Mouse (Mus musculus) urinary bladder, adult 2 months (tissue): ENCODE data around the gene Hsd3b6. TPM values are rescaled to one million over a fixed set of nuclear protein-coding genes. Genes with fewer than 3 reads are reported as not detected.
"Not testable (repeated sequence)": the region's sequence is repeated elsewhere in the genome, so short reads cannot be mapped to it uniquely, and the experiment has no call there.

ENCODE experiments used
- DNase-seq: peaks from one replicate; pipeline ENCODE4 v3.0.0; 2022; ENCODE audit warnings: low spot score
- polyA plus RNA-seq: library from polyadenylated mRNA; depleted of rRNA; stranded (reverse); fragments of >200 nt; gene quantifications from 2 replicates; pipeline ENCODE4 v1.2.3, GENCODE M21; 2012; rRNA removed

Hsd3b6 gene
- polyA plus RNA-seq: not detected in 2 replicates

DNA sequence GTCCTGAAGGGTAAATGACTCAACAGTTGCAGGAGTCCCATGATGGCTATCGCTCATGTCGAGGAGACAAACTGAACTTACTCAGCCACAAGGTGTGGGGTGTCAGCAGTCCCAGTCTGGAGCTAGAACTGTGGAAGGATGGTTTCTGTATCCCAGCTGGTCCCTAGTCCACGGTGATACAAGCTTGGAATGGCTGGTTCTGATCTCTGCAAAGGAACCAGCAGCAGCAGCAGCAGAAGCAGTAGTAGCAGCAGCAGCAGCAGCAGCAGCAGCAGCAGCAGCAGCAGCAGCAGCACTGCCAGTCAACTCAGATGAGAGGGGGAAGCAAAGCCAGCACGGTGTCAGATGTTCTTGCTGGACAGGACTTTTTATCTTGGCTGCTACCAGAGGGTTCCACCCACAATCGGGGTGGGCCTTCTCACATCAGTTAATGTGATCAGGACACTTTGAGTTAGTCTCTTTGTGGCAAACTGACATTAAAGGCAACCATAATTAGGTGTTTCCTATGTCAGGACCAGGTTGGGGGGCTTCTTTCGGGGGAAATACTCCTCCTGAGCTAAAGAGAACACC, at the start of gene Hsd3b6:
Gene Hsd3b6 (minus strand): TSS at position 343 of the 570 bp plus-strand sequence.
- no peak for DNase-seq

DNA sequence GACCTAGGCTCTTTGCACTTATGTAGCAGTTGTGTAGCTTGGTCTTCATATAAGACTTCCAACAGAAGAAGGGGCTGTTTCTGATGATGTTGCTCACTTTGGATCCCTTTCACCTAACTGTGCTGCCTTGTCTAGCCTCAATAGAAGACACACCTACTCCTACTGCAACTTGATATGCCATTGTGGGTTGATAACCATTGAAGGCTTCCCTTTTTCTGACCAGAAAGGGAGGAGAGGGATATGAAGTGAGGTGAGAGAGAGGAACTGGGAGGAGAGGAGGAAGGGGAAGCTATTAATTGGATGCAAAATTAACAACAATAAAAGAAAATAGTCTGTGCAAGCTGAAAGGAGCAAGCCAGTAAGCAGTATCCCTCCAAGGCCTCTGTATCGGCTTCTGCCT, 48.6 kb upstream of the Hsd3b6 start:
- DNase-seq: no peak

DNA sequence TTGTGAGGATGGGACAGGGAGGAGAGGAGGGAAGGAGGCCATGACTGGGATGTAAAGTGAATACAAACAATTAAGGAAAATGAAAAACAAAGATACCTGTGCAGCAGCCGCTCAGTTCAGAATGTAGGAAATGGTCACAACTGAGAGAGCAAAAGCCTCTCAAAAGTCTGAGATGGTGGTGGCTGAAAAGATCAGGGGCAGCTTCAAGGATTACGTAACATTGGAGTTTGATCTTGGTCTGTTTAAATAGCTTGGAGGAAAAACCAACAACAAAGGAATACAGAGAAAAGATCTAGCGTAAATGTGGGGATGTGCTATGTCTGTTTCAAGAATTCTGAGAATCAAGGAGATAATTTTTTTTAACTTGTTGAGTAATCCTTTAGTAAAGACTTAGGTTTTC, 45.3 kb upstream of the Hsd3b6 start, which contains the start of gene Hsd3b1:
Gene Hsd3b1 (minus strand): TSS at position 219 of the 400 bp plus-strand sequence.
- no peak for DNase-seq

DNA sequence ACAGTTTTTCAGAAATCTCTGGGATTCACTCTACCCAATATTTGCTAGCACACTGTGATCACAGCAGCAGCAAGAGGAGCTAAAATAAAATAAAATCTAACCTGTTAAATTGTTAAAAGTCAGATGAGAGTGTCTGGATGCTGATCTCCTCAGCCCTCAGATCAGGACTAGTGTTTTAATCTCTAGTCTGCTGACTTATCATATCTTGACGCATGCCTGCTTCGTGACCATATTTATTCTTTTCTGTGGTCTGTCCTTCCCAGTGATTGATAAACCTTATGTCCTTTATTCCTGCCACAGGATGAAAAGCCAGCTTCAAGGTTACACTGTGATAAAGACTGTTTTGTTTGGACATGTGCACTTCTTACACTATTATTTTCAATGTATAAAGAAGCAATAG, 43.8 kb upstream of the Hsd3b6 start:
- DNase-seq: no peak

DNA sequence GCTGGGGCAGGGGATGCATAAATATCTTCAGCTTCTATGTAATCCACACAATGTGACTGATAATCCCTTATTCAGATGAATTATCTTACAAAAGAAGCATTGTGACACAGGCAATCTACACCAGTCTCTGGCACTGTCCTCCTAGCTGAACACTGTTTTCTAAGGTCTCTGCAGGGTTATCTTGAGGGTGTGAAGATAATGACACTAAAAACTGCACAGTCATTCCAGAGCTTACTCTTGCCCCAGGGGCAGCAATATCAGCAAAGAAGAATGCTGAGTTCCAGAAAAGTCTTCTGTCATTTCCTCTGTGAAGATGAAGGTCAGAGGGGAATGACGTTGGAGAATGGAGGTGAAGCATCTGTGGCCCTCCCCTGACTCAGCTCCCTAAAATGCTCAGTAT, 42.6 kb upstream of the Hsd3b6 start:
- no peak for DNase-seq

DNA sequence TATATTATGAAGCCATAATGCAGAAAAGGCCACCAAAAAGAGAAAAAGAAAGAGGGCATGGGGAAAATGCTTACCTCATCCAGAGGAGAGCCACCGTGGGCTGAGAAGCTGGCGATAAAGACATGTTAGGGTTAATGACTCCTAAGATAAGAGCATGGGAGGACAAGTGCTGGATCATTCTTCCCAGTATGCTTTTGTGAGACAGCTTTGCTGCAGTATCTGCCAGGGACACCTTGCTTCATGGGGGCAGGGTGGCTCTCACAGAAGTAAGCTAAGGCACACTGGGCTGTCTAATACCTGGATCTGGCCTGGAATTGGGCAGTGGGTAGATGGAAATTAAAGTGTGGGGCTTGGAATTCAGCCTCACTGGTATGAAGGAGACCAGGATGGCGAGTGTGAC, 40.9 kb upstream of the Hsd3b6 start:
- DNase-seq: no peak

DNA sequence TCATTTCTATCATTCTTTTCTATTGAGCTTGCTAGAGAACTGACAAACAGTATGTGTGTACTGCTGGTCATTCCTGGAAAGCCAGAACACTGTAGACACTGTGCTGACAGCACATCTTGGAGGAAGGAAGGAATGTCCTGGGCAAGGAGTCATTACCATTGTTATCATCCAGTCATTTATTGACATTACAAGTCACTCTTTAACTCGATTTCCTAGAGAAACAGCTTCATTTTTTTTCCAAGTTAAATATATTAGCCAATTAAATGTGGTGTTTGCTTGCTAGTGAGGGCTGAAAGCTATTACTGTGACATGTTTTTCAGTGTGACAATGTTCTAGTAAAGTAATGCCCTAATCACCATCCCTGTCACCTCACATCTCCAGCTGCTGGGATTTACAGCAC, 39.4 kb upstream of the Hsd3b6 start:
- no peak for DNase-seq

DNA sequence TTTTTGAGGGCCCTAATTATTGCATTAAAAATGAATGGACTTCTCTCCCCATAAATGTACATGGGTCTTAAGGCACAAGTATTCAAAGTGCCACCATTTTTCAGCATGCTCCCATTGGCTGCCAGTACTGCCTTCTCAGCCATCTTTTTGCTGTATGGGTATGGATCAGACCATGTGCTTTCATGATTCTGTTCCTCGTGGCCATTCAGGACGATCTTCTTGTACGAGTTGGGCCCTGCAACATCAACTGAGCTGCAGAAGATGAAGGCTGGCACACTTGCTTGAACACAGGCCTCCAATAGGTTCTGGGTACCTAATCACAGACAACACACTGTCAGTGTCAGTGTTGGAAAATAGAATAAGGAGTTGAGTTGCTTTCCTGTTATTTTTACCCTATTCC, 38.8 kb upstream of the Hsd3b6 start:
- DNase-seq: no peak

DNA sequence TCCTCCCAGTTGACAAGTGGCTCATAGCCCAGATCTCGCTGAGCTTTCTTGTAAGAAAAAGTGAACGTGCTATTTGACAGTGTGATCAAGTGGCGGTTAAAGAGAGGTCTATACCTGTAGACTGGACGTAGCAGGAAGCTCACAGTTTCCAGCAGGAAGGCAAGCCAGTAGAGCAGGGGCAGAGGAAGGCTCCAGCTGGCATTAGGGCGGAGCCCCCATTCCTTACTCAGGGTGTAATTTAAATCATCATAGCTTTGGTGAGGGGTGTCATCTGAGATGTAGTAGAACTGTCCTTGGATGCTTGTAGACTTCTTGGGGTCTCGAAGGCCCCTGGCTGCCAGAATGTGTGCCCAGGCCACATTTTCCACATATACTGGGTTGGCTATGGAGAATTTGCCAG, 38.4 kb upstream of the Hsd3b6 start:
- DNase-seq: no peak

DNA sequence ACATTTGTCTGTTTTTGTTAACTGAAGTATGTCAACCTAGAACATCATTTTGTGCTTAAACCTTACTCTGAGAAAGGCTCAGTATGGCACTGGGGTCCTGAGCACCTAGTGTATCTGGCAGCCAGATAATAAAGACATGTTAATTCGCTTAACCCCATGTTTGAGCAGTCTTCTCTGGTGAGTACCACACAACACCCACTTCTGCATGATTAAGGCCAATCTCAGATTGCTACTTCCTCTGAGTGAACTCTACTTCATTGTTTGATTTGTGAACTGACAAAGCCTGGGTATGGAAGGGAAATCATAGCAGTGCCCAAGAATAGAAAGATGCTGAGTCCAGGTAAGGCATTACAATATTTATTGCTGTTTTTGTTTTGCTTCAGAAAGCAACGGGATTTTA, 37.6 kb upstream of the Hsd3b6 start:
- DNase-seq: no peak

DNA sequence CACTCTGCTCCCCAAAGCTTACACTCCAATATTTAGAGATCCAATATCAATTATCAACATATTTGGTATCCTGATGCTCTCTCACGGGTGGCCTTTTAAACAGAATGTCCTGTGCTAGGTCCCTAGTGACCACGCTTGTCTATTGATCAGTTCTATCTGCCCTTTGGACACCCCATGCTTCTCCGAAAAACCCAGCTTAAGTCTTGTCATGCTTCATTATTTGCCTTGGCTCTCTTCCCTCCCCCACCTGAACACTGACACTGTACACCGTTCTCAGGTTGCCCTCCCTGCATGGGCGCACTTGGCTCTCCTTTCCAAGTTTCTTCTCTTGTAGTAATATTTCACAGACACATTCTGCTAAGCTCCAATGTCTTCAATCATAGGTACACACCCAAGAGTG, 36.0 kb upstream of the Hsd3b6 start:
- DNase-seq: no peak

DNA sequence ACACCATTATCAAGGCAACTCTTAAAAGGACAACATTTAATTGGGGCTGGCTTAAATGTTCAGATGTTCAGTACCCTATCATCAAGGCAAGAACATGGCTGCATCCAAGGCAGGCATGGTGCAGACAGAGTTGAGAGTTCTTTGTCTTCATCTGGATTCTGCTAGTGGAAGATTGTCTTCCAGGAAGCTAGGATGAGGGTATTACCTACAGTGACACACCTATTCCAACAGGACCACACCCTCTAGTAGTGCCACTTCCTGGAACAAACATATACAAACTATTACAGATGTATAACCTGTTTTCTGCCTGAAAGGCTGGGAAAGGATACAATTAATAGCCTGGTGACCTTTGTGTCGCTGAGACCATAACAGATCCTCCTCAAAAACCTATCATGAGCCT, 34.7 kb upstream of the Hsd3b6 start:
- no peak for DNase-seq

DNA sequence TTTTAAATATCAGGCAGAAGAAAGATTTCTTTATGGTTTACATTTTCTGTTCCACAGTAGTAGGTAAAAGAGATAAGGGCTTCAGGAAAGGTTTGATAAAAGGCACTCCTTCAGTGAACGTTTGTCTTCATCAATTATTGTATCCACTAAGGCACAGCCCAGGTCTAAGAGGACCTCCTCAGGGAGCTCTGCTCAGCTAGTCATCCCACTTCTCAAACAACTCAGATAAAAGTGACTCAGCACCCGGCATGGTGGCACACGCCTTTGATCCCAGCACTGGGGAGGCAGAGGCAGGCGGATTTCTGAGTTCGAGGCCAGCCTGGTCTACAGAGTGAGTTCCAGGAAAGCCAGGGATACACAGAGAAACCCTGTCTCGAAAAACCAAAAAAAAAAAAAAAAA, 1.6 kb downstream of the Hsd3b6 start:
- not testable (repeated sequence) for DNase-seq

DNA sequence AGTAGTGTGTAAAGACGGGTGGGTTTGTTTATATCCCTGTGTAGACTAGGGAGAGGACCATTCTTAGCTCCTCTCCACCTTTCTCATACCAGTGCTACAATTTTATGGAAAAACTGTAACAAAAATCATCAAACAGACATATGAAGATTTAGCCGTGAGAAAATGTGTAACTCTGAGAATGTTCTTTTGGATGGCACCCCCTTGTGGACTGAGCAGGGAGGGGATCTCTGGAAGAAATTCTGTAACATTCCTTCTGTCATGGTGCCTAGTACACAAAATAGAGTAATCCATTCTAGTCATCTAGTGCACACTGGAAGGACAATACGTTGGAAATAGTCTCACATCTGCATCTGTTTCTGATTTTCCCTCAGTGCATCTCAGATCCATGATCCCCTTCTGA, 9.2 kb downstream of the Hsd3b6 start:
- not testable (repeated sequence) for DNase-seq

DNA sequence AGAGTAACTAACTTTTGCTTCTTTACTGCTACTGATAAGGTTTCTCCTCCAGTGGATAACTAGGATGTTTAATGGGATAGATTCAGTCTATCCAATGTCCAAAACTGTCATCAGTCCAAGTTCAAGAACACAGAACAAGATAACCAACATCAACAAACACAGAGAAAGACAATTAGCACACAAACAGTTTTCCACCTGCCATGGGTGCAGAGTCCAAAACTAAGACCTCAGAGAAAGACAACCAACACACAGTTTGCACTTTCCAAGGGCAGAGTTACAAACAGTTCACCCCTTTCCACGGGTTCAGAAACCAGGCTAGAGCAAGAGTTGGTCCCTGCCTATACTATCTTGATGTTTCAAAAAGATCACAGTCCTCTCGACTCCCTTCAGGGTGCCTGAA, 27.7 kb downstream of the Hsd3b6 start:
- DNase-seq: no peak

DNA sequence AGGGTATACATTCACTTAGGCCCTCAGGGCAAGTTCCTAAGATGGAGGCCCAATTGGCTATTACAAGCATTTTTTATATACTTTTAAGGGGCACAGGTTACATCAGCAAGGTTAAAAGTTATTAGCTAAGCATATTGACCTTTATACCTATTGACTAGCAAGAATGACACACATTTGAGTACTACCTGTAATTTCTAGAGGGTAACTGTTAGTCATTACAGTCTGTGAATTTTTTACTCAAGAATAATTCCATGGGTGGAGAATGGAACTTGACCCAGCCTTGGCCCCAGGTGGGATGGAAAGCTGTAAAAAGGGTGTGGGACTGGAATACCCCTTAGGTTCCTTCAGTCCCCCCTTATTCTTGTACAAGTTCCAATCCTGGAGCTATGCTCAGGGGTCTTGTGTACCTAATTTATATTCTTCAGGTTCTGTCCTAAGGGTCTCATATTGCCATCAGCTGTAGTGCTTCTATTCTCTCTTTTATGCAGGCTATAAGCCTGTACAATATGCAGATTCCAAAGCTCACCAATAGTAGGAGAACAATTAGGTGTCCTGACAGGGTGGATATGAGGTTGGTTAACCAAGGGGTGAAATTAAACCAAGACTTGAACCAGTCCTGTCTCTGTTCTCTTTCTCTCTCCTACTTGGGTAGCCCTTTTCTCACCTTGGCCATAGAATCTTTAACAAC, 31.9 kb downstream of the Hsd3b6 start:
- DNase-seq: no peak

DNA sequence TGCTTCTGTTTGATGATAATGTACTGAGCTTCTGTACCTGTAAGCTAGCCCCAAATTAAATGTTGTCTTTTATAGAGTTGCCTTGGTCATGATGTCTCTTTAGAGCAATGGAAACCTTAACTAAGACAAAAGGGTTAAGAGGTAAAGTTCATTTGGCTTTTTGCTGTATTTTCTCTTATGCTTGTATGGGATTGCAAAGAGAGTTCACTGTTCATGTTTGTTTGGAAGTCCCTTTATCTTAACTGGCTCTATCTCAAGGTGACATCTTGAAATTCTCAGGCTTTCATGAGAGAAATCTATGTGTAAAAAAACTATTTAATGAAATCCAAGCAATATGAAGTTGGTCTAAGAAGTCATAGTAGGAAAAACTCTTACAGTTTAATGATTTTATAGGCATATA, 33.3 kb downstream of the Hsd3b6 start:
- DNase-seq: no peak

DNA sequence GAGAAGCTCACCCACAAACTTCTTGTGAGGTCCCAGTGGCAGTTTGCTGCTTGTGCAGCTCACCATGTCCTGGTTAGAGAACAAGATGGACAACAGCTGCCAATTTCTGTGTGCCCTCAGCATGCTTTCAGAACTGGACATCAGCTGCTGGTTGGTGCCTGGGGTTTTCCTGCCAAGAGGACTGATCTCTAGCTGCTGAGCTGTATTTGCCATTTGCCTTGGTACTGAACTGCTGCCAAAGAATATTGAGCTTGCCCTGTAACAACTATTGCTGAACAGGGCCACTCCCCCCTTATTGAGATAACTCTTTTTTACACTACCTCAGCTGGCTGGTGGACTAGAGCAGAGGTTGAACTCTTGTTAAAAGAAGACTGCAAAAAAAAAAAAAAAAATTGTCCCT, 50.1 kb downstream of the Hsd3b6 start:
- DNase-seq: no peak

DNA sequence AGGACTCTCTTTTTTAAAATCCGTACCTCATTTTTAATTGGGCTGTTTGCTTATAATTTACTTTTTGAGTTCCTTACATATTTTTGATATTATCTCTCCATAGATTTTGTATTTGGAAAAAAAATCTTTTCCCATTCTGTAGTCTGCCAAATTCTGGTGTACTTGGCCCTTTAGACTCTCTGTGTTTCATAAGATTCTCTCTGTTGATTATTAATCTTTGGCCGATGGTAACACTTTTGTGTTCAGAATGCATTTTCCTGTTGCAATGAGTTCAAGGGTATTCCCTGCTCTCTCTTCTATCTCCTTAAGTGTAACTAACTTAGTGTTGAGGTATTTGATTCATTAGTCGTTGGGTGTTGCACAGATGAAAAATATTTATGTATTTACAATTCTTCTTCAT, 57.4 kb downstream of the Hsd3b6 start:
- no peak for DNase-seq

Other genes starting within 250 kb of the Hsd3b6 start
- not detected in 2 replicates for gene Gm10681, start 225.6 kb downstream of the Hsd3b6 start, polyA plus RNA-seq
- not detected in 2 replicates for gene Hsd3b5, start 184.2 kb downstream of the Hsd3b6 start, polyA plus RNA-seq
- gene Hsd3b2, start 89.9 kb downstream of the Hsd3b6 start, polyA plus RNA-seq: not detected in 2 replicates
- gene Hsd3b3, start 51.3 kb downstream of the Hsd3b6 start, polyA plus RNA-seq: not detected in 2 replicates
- gene Hsd3b1, start 45.4 kb upstream of the Hsd3b6 start, polyA plus RNA-seq: 0.03 TPM in 1 of 2 replicates, not detected in the other
- 0.06 TPM in 2 replicates for gene Hao2, start 78.8 kb upstream of the Hsd3b6 start, polyA plus RNA-seq